Mouse (Mus musculus) CD8-positive naive resting alpha-beta T cell, adult 2 months (primary cell): ENCODE data around the gene Tmigd3.

Source experiments
- DNase-seq, 2 experiments: peaks; one replicate each; pipeline ENCODE4 v3.0.0; 2022; ENCODE audit warnings: low read depth in 2 of 2, low spot score in 2 of 2

The Tmigd3 gene

DNA sequence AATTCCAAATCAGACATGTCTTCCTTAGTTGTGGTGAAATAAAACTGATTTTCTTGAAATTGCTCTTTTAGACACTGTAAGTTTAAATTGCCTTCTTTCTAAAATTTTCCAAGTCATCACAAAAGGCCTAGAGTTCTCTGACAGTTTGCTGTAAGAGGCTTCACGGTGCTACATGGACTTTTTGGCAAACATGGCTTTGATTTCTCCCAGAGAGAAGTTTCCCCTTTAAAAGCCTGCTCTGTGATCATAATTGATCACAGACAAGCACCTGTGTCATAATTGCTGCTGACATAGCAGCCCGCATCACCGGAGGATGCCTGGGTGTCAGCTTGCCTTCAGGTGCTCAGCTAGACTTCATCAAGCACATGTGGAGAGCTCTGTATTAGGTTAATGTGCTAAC is at the start of gene Tmigd3, which contains the start of gene Adora3:
Gene Tmigd3, plus strand, starts transcription at position 346 of the 400 bp plus-strand sequence.
Gene Adora3, plus strand, starts transcription at position 301 of the 400 bp plus-strand sequence.
- no peak for DNase-seq

DNA sequence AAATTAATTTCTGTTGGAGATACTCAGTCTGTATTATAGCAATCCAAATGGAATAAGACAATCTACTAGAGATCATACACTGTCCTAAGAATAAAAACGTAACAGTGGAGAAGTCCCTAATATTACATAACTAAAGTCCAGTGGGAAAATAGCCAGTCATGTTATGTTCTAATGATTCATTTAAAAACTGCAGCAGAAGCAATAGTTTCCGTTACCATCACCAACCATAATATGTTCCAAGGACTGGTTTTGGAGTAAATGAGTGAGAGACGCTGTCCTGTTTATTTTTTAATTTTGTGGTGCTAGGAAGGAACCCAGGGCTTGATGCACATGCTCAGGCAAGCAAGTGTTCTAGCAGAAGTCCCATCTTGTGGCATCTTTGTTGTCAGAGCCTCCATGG is 49.2 kb upstream of the Tmigd3 start:
- no peak for DNase-seq

DNA sequence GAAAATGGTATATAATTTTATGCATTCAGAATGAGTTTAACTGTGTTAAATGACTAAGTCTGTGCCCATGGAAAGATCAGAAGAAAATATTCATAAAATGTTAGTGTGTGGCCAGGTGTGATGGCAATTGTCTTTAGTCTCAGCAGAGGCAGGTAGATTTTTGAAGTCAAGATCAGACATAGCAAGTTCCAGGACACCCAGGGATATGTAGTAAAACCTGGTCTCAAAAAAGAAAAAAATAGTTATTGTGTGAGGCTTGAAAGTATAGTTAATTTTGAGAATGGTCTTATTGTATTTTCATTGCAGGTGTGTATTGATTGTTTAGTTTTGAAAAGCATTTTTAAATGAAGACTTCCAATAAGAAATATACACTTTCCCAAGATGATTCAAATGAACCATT is 47.1 kb upstream of the Tmigd3 start:
- no peak for DNase-seq

DNA sequence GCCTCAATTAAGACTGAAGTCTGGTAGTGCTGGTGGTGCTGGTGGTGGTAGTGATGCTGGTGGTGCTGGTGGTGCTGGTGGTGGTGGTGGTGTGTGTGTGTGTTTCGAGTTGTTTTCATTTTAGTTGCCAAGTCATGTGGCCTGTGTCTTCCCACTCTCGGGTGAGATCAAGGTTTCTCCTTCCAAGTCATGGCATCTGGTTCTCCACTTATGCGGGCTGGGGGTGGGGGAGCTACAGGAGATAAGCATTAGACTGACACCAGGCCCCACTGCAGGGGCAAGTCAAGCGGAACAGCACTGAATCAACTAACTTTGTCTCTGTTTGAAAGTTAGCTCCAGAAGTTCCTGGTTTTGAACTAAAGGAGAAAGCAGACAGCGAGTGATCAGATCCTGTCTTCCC is 46.6 kb upstream of the Tmigd3 start:
- no peak for DNase-seq

DNA sequence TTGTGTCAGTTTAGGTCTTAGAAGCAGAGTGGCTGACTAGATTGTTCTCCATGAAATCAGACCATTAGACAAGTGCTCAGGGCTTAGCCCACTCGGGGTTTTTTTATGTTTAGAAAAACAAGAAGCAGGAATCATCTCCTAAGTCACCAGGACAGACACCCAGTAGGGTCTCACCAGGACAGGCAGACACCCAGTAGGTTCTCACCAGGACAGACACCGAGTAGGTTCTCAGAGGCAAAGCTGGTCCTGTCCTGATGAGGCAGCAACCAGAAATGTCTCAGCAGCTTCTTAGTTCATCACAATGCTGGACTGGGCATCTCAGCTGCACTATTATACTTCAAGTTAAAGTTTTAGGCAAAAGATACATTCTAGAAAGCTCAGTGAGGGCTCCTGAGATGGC is 46.0 kb upstream of the Tmigd3 start:
- no peak for DNase-seq

DNA sequence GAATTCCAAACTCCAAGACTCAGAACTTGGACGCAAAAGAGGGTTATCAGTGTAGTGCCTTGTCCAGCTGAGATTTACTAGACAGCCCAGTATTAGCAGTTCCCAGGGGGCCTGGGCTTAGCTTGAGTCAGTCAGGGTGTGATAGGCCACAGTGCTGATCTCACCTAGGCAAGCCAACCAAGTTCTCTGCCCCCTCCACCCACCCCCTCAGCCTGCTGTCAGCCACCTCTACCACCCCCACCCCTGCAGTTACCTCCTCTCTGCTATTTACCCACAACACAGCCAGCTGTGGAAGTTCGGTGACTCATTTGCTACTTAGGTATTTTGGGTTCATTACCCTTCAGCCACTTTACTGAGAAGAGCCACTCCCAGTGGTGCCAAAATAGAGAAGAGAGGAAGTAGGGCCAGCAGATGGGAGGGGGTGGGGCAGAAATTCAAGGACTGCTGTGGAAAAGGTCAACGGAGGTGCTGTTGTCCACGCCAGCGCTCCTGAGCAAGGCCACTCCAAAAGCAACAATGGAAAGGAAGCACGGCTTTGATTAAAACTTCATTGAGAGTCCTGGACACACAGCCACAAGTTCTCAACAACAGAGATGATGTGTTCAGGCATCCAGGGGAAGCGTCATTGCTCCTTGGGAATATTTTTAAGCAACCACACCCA is 45.1 kb upstream of the Tmigd3 start:
- DNase-seq = peak in 1 of 2 experiments; percentile 13

DNA sequence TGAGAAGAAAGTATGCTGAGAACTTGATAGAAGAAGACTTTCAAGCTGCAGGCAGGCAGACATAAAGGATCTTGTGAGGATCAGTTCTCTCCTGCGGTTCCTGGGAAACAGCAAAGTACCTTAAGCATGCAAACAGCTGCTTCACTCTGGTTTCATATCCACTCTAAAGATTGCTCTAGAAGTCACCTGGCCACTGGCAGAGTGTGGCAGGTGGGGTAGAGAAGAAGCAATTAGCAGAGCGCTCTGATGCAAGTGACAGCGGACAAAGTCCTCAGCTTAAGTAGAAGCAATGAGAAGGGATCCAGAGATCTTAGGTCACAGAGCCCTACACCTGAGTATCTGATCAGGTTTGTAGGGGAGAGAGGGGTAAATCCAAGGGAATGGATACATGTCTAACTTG is 39.1 kb upstream of the Tmigd3 start:
- no peak for DNase-seq

DNA sequence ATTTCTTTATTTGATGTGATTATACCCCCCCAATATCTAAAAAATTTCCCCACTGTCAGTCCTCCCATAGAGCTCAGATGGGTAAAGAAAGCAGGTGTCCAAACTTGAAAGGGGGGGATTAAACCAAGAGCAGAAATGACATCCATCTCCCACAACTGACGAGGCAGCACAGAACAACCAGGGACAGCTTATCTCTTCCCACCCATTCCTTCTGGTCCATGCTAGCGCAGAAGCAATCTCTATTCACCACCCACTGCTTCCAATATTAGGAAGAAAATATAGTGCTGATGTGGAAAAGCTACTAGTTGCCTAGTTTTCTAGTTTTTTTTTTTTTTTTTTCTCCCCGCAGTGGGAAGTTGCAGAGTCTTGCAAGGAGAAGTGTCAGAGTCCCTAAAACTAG is 34.8 kb upstream of the Tmigd3 start:
- DNase-seq = no peak

DNA sequence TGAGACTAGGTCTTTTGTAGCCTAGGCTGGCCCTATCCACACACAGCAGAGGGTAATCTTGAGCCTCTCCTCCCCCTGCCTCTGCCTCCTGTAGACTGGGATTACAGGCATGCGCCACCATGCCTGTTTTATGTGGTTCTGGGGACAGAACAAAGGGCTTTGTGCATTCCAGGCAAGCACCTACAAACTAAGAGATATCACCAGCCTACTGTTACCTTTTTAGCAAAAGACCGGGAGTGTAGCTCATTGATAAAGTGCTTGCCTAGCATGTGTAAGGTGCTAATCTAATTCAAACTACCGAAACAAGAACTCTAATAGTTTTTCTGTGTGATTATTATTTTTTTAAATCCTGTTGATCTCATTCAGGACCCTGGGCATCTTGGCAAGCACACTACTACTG is 33.8 kb upstream of the Tmigd3 start:
- no peak for DNase-seq

DNA sequence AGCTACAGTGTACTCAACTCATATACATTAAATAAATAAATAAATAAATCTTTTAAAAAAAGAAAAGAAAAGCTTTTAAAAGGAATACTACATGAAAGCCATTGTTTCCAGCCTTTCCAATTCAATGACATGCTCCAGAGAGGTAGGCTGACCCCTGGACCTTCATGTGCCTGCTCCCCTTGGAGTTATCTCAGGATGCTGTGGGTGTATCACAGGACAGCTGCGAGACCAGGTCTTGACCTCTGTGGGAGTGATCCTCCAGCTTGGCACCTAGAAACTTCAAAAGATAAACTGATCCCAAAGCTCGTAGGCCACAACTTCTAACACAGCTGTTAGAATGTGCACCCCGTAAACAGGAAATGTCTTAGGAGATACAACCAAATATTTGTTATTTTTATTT is 32.0 kb upstream of the Tmigd3 start:
- DNase-seq = no peak

DNA sequence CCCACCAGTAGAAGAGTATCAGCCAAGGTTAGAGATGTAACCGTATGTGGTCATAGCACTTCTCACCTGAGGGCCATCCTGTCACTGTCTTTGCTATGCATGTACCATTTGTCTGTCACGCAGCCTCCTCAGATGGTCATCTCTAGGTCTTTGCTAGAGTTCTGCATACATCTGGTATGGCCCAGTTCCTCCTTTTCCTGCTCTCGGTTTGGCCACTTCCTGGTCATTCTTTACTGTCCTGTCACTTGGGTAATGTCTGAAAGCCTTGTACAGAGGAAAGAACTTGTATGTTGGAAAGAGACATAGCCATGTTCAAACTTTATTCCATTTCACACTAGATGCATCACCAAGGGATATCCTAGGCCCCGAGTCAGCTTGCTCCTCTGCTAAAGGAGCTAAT is 30.9 kb upstream of the Tmigd3 start:
- DNase-seq = no peak

DNA sequence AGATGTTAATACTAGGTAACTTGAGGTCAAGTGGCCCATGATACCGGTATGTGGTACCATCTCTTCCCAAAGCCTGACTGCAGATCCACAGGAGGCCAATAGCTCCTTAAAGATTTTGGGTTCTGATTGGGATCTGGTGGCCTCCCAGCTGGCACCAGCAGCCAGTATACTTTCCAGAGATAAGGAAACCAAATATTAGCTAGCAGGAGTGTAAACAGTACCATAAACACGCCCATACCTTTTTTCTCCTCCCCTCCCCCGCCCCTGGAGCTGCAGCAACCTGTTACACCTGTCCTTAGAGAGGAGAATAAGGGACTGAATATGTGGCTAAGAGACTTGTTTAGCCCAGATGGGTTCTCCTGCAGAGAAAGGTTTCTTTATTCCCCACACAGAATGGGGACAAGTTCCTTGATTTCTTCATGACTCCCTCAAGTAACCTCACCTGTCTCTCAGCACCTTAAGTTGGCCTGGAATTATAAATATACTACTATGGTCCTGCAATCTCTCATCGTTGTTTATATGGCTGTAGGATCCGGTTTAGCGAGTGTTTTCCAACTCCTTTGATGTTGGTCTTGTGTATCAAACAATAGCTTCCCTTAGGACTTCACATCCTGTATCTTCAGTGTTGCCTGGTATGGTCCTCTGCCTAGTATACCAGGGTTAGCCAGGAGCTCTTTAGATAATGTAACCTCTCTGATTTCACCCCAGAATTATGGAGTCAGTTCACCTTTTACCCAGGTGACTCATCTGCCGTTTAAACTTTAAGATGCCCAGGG is 24.2 kb upstream of the Tmigd3 start:
- no peak for DNase-seq

DNA sequence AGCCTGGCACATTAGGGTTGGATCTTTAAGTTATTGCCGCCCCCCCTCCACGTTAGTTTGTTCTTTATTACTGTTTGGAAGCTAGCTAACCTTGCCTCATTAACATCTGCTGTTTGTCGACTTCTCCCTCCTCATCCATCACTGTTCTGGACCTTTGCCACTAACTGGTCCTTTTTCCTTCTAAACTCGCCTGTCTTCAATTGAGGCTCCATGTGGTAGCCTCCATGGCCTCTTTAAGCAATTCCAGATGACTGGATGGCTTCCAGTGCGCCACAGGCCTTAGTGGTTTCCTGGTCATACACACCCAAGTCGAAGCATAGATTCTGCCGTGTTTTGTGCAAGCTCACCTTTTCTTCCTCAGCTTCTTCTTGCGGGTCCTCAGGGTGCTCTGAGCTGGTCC is 16.9 kb upstream of the Tmigd3 start:
- no peak for DNase-seq

DNA sequence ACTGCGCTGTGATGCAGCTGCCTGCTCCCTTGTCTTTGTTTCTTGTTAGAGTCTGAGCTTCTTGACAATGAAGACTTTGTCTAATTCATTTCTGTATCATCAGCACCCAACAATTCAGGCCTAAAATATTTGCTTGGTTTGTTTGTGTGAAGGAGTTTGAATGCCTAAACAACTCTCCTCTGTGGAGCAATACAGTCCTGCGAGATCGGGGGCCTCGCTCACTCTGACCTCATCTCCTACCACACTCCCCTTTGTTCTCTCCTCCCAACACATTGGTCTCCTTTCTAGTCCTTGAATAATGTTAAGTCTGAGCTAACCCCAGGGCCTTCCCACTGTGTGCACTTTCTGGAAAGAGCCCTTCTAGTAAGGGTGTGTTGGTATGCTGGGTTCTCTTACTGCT is 15.9 kb upstream of the Tmigd3 start:
- DNase-seq = no peak

DNA sequence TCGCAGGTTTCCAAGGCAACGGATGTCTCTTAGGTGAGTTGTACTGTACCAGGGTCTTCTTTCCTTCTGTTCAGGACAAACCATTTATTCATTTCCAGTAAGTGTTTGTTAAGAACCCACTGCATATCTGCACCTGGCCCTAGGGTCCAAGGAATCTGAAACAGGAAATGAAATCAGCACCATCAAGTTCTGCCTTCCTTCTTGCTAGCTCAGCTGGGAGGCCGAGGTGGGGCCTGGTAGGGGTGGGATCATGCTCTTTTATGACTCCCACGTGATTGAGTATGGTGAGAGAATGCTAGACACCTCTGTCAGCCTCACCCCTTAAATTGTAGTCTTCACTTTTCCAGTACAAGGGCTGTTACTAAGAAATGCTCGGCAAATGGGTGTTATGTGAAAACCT is 13.2 kb upstream of the Tmigd3 start:
- no peak for DNase-seq

DNA sequence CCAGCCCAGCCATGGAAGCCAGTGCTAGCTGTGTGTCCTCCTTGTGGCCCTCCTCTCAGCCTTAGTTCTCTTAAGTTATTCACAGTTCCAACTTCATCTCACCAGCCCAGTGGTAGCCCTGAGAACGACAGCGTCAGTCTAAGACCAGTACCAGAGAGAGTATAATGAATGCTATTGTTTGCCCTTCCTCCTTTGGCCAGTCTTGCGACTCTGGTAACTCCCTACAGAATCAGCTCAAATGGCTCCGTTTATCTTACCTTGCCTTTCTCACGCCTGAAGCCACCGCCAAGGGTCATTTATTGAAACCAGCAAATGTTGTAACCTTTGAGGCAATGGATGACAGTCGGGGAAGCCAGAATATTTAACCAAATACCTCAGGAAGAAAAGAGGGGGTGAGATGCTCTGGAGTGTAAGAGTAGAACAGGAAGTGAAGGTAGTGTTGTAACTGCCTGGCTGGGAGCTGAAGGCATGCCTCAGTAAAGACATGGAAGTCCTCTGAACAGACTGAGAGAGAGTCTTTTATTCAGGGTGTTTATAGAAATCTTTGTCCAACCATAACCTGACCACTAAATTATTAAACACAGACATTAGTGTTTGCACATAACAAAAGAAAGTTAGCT is 8.8 kb upstream of the Tmigd3 start:
- no peak for DNase-seq

DNA sequence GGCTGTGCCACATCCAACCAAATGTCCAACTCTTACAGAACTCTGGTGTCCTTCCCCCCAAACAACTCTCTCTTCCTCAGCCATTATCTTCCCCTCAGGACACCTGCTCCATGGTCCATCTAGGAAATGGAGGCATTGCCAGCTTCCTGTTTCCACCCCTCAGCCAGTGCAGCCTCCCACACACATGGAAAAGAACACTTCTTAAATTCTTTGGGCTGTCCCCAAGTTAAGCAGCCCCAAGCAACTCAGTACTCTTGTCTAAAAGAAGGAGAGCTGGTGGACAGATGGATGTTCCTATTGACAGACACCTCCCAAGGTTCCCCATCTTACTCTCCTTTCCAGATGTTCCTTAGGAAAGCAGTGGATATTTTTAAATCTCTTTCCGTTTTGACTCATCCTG is 6.6 kb upstream of the Tmigd3 start:
- no peak for DNase-seq

DNA sequence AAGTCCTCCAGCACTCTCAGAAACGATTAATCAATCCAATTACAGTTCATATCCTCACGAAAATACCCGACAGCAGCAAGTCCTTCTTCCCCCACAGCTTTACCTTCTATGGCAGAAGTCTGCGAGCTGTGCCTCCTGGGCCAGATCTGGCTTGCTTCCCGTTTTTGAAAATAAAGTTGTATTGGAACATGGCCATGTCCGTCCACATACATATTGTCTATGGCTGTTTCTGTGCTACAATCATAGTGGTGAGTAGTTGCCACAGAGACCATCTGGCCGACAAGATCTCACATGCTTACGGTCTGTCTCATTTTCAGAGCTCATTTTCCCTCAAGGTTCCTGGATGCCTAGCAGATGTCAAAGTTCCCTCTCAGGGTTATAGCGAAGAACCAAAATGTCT is 5.6 kb upstream of the Tmigd3 start:
- no peak for DNase-seq

DNA sequence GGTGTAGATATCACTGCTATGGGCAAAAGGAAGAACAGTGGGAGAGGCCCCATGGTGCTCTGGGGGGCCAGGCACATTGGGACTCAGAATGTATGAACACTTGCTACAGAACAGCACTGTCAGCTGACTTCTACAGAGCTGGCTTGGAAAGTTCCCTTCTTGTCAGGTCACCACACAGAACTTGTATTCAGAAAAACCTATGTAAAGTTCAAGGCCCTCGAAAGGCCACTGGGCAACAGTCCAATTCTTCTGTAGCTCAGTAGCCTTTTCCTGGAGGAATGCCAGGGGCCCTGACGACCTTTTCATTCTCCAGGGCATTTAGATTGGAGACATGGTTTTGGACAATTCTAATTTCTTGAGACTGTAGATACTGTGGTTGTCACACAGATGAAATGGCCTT is 2.6 kb upstream of the Tmigd3 start:
- DNase-seq = no peak

DNA sequence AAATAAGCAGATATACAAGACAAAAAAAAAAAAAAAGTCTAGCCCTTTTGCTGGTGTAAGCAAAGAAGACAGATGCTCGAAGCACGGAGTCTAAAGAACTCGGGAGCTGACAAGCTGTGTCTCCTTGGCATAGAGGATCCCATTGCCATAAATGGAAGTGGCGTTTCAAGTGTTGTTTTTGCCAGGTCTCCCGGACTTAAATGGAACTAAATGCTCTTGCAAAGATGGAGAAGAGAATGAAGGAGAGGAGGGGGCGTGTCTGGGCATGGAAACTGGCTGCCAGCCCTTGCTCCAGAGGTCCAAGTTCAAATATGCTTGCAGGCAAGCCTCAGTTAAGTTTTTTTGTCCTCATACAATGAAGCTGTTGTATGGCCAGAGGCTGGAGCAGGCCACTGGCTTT is 1.3 kb downstream of the Tmigd3 start:
- no peak for DNase-seq

DNA sequence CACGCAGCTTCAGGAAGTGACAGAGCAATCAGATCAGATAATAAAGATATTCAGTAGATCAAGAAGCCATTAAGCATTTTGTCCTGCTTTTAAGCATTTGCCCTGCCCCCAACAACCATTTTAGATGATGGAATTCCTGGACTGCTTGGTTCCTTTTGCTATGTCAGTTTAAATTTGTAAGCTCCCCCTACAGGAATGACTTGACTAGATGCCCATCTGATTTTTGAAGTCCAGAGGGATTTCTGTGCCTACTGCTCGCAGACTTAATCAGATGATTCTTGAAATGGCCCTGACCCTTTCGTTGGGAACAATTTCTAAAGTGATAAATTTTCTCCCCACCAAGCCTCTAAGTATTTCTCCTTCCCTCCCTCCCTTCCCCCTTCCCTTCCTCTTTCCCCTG is 1.9 kb downstream of the Tmigd3 start:
- DNase-seq = no peak
